Mouse (Mus musculus) liver, embryonic 16.5 days (tissue): ENCODE results near the gene Ubl4a. TPM values are rescaled to one million over a fixed set of nuclear protein-coding genes. Genes with fewer than 3 reads are reported as not detected.

Experiments
- ATAC-seq: fragments of 200-750 bp; cut with Nextera tagmentation; 2 replicates; pipeline ENCODE4 v1.8.0; 2017; ENCODE audit warnings: low read depth, mild to moderate bottlenecking, moderate number of reproducible peaks, moderate library complexity
- H3K27ac ChIP-seq: fragments of 300-500 bp; sonication (generic); 2 replicates; pipeline ENCODE4 v1.5.1; 2014; ENCODE audit warnings: mild to moderate bottlenecking, low read length
- H3K27me3 ChIP-seq: fragments of 300-500 bp; sonication (generic); 2 replicates; pipeline ENCODE4 v1.6.1; 2014; ENCODE audit warnings: low read depth, low read length, mixed read lengths; ENCODE audit not compliant: control insufficient read depth, insufficient read depth
- H3K36me3 ChIP-seq: fragments of 300-500 bp; sonication (generic); 2 replicates; pipeline ENCODE4 v1.6.1; 2014; ENCODE audit warnings: mild to moderate bottlenecking; ENCODE audit not compliant: control insufficient read depth, insufficient read depth
- H3K4me1 ChIP-seq: fragments of 300-500 bp; sonication (generic); 2 replicates; pipeline ENCODE4 v1.6.1; 2014; ENCODE audit warnings: low read depth, low read length, mixed read lengths; ENCODE audit not compliant: control insufficient read depth
- H3K4me2 ChIP-seq: fragments of 300-500 bp; sonication (generic); 2 replicates; pipeline ENCODE4 v1.6.1; 2014; ENCODE audit warnings: low read depth, low read length, mixed read lengths
- H3K4me3 ChIP-seq: fragments of 300-500 bp; sonication (generic); 2 replicates; pipeline ENCODE4 v1.5.1; 2014; ENCODE audit warnings: low read depth, mild to moderate bottlenecking, low read length
- H3K9ac ChIP-seq: fragments of 300-500 bp; sonication (generic); 2 replicates; pipeline ENCODE4 v1.6.1; 2014; ENCODE audit warnings: low read depth, low read length
- H3K9me3 ChIP-seq: fragments of 300-500 bp; sonication (generic); replicated peaks from 2 replicates; pipeline ENCODE4 v1.6.1; 2016; ENCODE audit warnings: low read length; ENCODE audit not compliant: control insufficient read depth
- WGBS: fragments of 180-500 bp; shearing (Covaris S2); extraction: QIAGEN DNeasy Blood & Tissue Kit; methylation state at CpG from one replicate; pipeline ENCODE4 v1.1.7; 2014; ENCODE audit not compliant: insufficient replicate concordance; 5-methylcytosine and 5-hydroxymethylcytosine counted together
- polyA plus RNA-seq: library from polyadenylated mRNA; unstranded; fragments of >200 nt; fragmentation: Nextera tagmentation; extraction: Ambion mirVana; gene quantifications from 2 replicates; pipeline ENCODE4 v1.2.1, GENCODE M21; 2015

Ubl4a gene
- polyA plus RNA-seq, result 37.1 and 39.3 TPM in 2 replicates

DNA sequence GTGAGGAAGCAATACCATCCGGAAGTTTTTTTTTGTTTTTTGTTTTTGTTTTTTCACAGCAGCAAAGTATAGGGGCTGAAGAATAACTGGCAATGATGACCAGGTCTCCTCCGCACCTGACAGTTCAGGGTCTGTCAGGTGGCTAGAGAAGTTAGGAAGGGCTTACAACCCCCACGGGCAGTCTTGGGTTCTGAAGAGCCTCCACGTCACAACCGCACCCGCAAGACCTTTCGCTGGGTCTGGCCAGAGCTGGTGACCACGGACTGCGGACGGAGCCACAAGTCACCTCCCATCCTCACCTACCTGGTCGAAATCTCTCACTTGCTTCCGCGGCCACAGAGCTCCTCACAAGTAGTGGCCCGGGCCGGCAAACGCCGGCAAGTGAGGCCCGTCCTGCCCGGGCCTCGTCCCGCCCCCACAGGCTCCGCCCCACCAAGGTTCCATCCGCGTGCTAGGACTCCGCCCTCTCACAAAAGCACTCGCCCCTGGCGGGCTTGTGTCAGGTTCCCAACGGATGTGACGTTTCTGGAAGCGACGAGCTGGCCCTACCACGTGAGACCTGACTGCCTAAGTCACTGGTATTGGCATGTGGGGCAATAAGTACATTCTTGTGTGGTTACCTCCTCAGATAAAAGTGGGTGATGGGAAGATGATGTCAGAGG, at the start of gene Ubl4a, which contains the start of gene Slc10a3:
TSS of gene Ubl4a (minus strand) at position 331 of the 662 bp plus-strand sequence.
TSS of gene Slc10a3 (minus strand) at position 462 of the 662 bp plus-strand sequence.
- Histone ChIP-seq H3K4me2 (peak within 1 kb of the TSS; percentile 58), H3K36me3 (no peaks in the 10 kb centered on the region), H3K9me3 (no peaks in the 10 kb centered on the region), H3K27me3 (no peaks in the 10 kb centered on the region), H3K27ac (peak within 1 kb of the TSS; percentile 2; the same call in 1 of the 2 replicates), H3K4me3 (peak within 1 kb of the TSS; percentile 60), H3K9ac (peak within 1 kb of the TSS; percentile 70), H3K4me1 (peaks cover 12% of the 10 kb centered on the region)
- WGBS, result 22% methylated on average over 31 of the region's 32 CpGs
- peak; percentile 91 for ATAC-seq

- Histone ChIP-seq H3K4me3 (no peak overlapping the region), H3K27me3 (no peaks in the 10 kb centered on the region), H3K9ac (no peak overlapping the region), H3K27ac (no peak overlapping the region), H3K4me2 (no peak overlapping the region), H3K36me3 (no peaks in the 10 kb centered on the region; the same call in 1 of the 2 replicates), H3K4me1 (no peaks in the 10 kb centered on the region), H3K9me3 (no peaks in the 10 kb centered on the region)
- peak; percentile 64 for ATAC-seq
These were observed 40.4 kb upstream of the Ubl4a start for GRCm38 (mm10) chrX:74413377-74413776.

DNA sequence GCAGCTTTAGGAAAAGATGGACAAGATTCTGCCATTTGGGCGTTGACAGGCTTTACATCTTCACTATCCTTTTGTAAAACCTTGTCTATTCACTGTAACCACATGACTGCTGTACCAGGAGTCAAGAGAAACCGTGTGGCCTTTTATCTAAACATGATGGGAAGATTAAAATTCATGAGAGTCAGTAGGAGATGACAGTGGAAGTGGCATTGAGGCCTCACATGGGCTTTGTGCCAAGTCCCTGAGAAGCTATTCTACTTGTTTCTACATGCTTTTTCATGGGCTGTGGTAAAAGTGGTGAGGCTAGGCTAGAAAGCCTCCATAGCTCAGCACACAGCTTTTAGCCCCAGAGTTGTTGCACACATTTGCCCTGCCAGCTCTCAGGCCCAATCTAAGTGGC, 35.3 kb upstream of the Ubl4a start:
- no peak overlapping the region for H3K27ac ChIP-seq
- no peak overlapping the region for H3K4me2 ChIP-seq
- no peak overlapping the region for H3K4me3 ChIP-seq
- no peak for ATAC-seq
- no peaks in the 10 kb centered on the region for H3K4me1 ChIP-seq
- no peaks in the 10 kb centered on the region for H3K27me3 ChIP-seq
- 31% methylated on average over 2 of the region's 2 CpGs for WGBS
- H3K9me3 ChIP-seq, result no peaks in the 10 kb centered on the region
- H3K9ac ChIP-seq, result no peak overlapping the region
- H3K36me3 ChIP-seq, result no peaks in the 10 kb centered on the region; the same call in 1 of the 2 replicates

DNA sequence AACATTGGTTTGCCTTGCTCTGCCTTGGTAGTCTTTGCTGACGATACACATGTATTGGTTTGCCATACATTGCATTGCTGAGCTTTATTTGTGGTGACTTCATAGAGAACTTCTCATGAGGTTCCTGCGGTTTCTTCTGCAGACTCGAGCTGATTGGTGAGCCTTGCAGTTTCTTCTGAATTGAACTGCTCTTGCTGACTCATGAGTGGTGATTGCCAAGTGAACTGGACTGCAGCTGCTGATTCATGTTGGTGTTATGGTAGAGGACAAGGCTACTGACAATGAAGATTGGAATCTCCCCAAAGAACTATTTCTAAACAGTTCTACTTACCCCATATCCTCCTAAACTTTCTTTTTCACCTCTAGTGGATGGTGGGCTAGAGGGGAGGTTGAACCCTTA, 27.1 kb upstream of the Ubl4a start:
- no peaks in the 10 kb centered on the region for H3K4me1 ChIP-seq
- H3K4me3 ChIP-seq, result no peak overlapping the region
- no peak overlapping the region for H3K9ac ChIP-seq
- no peaks in the 10 kb centered on the region for H3K36me3 ChIP-seq
- ATAC-seq, result no peak
- no peaks in the 10 kb centered on the region for H3K27me3 ChIP-seq
- no peak overlapping the region for H3K27ac ChIP-seq
- no peak overlapping the region for H3K4me2 ChIP-seq
- H3K9me3 ChIP-seq, result no peaks in the 10 kb centered on the region
- 60% methylated on average over 3 of the region's 3 CpGs for WGBS

DNA sequence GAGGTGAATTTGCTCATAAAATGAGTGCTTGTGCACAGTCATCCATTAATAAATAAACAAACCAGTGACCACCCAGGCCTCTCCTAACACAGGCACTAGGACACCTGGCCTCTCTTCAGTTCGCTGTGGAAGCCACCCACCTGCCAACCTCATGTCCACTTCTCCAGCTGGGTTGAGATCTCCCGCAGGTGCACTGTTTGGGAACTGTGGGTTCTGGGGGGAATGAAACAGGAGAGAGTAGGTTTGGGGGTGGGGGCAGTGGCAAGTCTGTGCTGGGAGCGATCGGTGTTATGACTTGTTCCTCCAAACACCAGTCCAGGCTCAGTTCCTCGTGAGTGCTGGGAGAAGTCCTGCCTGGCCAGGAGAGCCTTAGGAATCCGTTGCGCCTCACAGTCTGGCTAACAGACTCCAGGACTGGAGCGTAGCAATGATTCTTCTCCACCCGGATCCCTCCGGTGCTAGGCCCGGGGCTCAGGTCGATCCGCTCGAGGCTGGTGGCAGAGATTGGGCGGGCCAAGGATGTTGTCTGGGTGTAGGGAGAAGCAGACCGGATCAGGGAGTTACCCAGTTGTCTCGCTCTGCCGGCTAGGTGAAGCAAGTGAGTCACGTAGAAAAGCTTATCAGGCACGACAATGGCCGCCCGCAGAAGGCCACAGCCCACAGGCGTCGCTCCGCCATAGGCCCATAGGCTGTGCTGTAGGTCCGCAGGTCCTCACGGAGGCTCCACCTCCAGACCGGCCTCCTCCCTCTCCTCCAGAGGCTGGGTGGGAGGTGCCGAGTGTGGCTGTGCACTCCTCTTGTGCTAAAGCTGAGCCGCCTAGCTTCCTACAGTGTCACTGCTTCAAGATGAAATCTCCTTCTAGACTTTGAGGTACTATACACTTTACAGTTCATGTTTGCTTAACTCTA, 19.8 kb upstream of the Ubl4a start, which contains the start of the genes Fam3a and Ikbkg:
TSS of gene Fam3a (minus strand) at position 738 of the 909 bp plus-strand sequence.
TSS of gene Ikbkg (plus strand) at position 756 of the 909 bp plus-strand sequence.
- Histone ChIP-seq H3K27ac (peak within 1 kb of the TSS; percentile 96), H3K4me3 (peak within 1 kb of the TSS; percentile 70), H3K27me3 (no peaks in the 10 kb centered on the region), H3K9ac (peak within 1 kb of the TSS; percentile 80), H3K9me3 (no peaks in the 10 kb centered on the region), H3K4me2 (peak within 1 kb of the TSS; percentile 79), H3K4me1 (peaks cover 12% of the 10 kb centered on the region), H3K36me3 (no peaks in the 10 kb centered on the region)
- 20% methylated on average over 30 of the region's 30 CpGs for WGBS
- ATAC-seq, result peak; percentile 100

- Histone ChIP-seq H3K4me3 (no peak overlapping the region), H3K4me2 (no peak overlapping the region; the same call in 1 of the 2 replicates), H3K9ac (no peak overlapping the region), H3K27me3 (no peaks in the 10 kb centered on the region), H3K36me3 (no peaks in the 10 kb centered on the region), H3K9me3 (no peaks in the 10 kb centered on the region), H3K4me1 (peaks cover 21% of the 10 kb centered on the region), H3K27ac (peak overlapping the region; percentile 74)
- ATAC-seq, result no peak
These were observed 15.1 kb upstream of the Ubl4a start for GRCm38 (mm10) chrX:74388153-74388552.

- Histone ChIP-seq H3K27ac (0 out of 2 replicates have a peak overlapping the region, but pooled peaks have one; percentile 45), H3K9ac (no peak overlapping the region), H3K4me3 (no peak overlapping the region), H3K4me2 (peak overlapping the region; percentile 24), H3K4me1 (peaks cover 17% of the 10 kb centered on the region), H3K9me3 (no peaks in the 10 kb centered on the region), H3K27me3 (no peaks in the 10 kb centered on the region), H3K36me3 (no peaks in the 10 kb centered on the region)
- 43% methylated on average over 2 of the region's 2 CpGs for WGBS
- ATAC-seq, result peak; percentile 88
These were observed 11.4 kb upstream of the Ubl4a start for GRCm38 (mm10) chrX:74384451-74384850.

- peak overlapping the region; percentile 87 for H3K9ac ChIP-seq
- no peaks in the 10 kb centered on the region for H3K9me3 ChIP-seq
- H3K4me1 ChIP-seq, result peaks cover 21% of the 10 kb centered on the region
- H3K4me3 ChIP-seq, result peak overlapping the region; percentile 77
- peak overlapping the region; percentile 80 for H3K27ac ChIP-seq
- WGBS, result 20% methylated on average over 47 of the region's 49 CpGs
- H3K27me3 ChIP-seq, result no peaks in the 10 kb centered on the region
- no peaks in the 10 kb centered on the region; the same call in 1 of the 2 replicates for H3K36me3 ChIP-seq
- H3K4me2 ChIP-seq, result peak overlapping the region; percentile 72
- peak; percentile 79 for ATAC-seq
These were observed 4.7 kb downstream of the Ubl4a start for GRCm38 (mm10) chrX:74368209-74368909.
